Mouse (Mus musculus): Measurements from ENCODE around the gene Med16. TPM values are rescaled to one million over a fixed set of nuclear protein-coding genes. Genes with fewer than 3 reads are reported as not detected.

Med16 gene
- polyA plus RNA-seq, 1 experiment, result 28.6 TPM

- no peak for DNase-seq (ENCODE audit: low read depth, low spot score)
- 9% methylated on average over 13 of the region's 13 CpGs for WGBS
Observed at GRCm38 (mm10) chr10:79934272-79934721, 25.6 kb upstream of the Med16 start.

- no peak for DNase-seq (ENCODE audit: low read depth, low spot score)
- 42% methylated on average over 6 of the region's 6 CpGs for WGBS
Observed at GRCm38 (mm10) chr10:79933861-79934260, 25.1 kb upstream of the Med16 start.

GRCm38 (mm10) chr10:79933145-79933679, 24.5 kb upstream of the Med16 start:
- WGBS, result 37% methylated on average over 9 of the region's 9 CpGs
- no peak for DNase-seq (ENCODE audit: low read depth, low spot score)

- 33% methylated on average over 8 of the region's 8 CpGs for WGBS
- no peak for DNase-seq (ENCODE audit: low read depth, low spot score)
Observed at GRCm38 (mm10) chr10:79932736-79933135, 24.0 kb upstream of the Med16 start.

GRCm38 (mm10) chr10:79931797-79932196, 23.1 kb upstream of the Med16 start:
- 85% methylated on average over 9 of the region's 9 CpGs for WGBS
- DNase-seq (ENCODE audit: low read depth, low spot score), result no peak

- WGBS, result 92% methylated on average over 16 of the region's 16 CpGs
- DNase-seq (ENCODE audit: low read depth, low spot score), result no peak
Observed at GRCm38 (mm10) chr10:79930826-79931186, 22.1 kb upstream of the Med16 start.

GRCm38 (mm10) chr10:79929967-79930825, 21.5 kb upstream of the Med16 start:
- 76% methylated on average over 18 of the region's 18 CpGs for WGBS

GRCm38 (mm10) chr10:79928907-79929701, 20.4 kb upstream of the Med16 start:
- DNase-seq (ENCODE audit: low read depth, low spot score), result no peak
- WGBS, result 48% methylated on average over 9 of the region's 9 CpGs

More at GRCm38 (mm10) chr10:79929967-79930825, 21.5 kb upstream of the Med16 start:
- no peak for DNase-seq (ENCODE audit: low read depth, low spot score)

- no peak for DNase-seq (ENCODE audit: low read depth, low spot score)
- 2% methylated on average over 29 of the region's 29 CpGs for WGBS
Observed at GRCm38 (mm10) chr10:79928030-79928694, 19.4 kb upstream of the Med16 start.

- DNase-seq (ENCODE audit: low read depth, low spot score), result no peak
- WGBS, result under 1% methylated on average over 54 of the region's 54 CpGs
Observed at GRCm38 (mm10) chr10:79927324-79928029, 18.8 kb upstream of the Med16 start.

- WGBS, result under 1% methylated on average over 63 of the region's 63 CpGs
- DNase-seq (ENCODE audit: low read depth, low spot score), result no peak
Observed at GRCm38 (mm10) chr10:79926491-79927323, 18.0 kb upstream of the Med16 start, which contains the start of gene Arid3a. Gene Arid3a, plus strand, starts transcription at chr10:79927043.

- WGBS, result 4% methylated on average over 15 of the region's 15 CpGs
- DNase-seq (ENCODE audit: low read depth, low spot score), result no peak
Observed at GRCm38 (mm10) chr10:79925785-79926490, 17.2 kb upstream of the Med16 start.

- 12% methylated on average over 29 of the region's 29 CpGs for WGBS
- no peak for DNase-seq (ENCODE audit: low read depth, low spot score)
Observed at GRCm38 (mm10) chr10:79924998-79925784, 16.5 kb upstream of the Med16 start.

- DNase-seq (ENCODE audit: low read depth, low spot score), result no peak
- 29% methylated on average over 34 of the region's 34 CpGs for WGBS
Observed at GRCm38 (mm10) chr10:79921572-79921971, 12.8 kb upstream of the Med16 start.

- WGBS, result 10% methylated on average over 41 of the region's 41 CpGs
- no peak for DNase-seq (ENCODE audit: low read depth, low spot score)
Observed at GRCm38 (mm10) chr10:79920958-79921535, 12.3 kb upstream of the Med16 start, which contains the start of gene R3hdm4. Gene R3hdm4, minus strand, starts transcription at chr10:79921208.

GRCm38 (mm10) chr10:79920056-79920890, 11.6 kb upstream of the Med16 start:
- WGBS, result 44% methylated on average over 26 of the region's 26 CpGs
- DNase-seq (ENCODE audit: low read depth, low spot score), result no peak

Data from large intestine, adult 2 months (tissue).